Mouse (Mus musculus): ENCODE measurements around the gene Hhipl2. TPM values are rescaled to one million over a fixed set of nuclear protein-coding genes. Genes with fewer than 3 reads are reported as not detected.

Gene Hhipl2
- total RNA-seq, 4 experiments from 2014 or later: not detected

Other genes with a start within 250 kb of the Hhipl2 start
- 1 to 10 TPM; 7.9 to 8.9 (median 8.0) TPM for gene Disp1, start 196.7 kb upstream of the Hhipl2 start, total RNA-seq (2022)
- gene Aida, start 121.6 kb upstream of the Hhipl2 start, total RNA-seq (2022): 10 to 100 TPM; 22.3 to 32.3 (median 28.5) TPM
- 10 to 100 TPM; 27.0 to 35.3 (median 32.5) TPM for gene Brox, start 120.9 kb upstream of the Hhipl2 start, total RNA-seq (2022)
- 100 to 1,000 TPM; 115 to 126 (median 124) TPM for gene Mia3, start 48.7 kb upstream of the Hhipl2 start, total RNA-seq (2022)
- gene Taf1a, start 29.2 kb upstream of the Hhipl2 start, total RNA-seq (2022): 10 to 100 TPM; 23.4 to 25.1 (median 23.9) TPM